Mouse (Mus musculus): ENCODE data around the gene Nol10. TPM values are rescaled to one million over a fixed set of nuclear protein-coding genes. Genes with fewer than 3 reads are reported as not detected.
A peak's percentile ranks its signal among the peaks of the same experiment; 100 is the strongest.

Nol10 gene
- polyA plus RNA-seq, 1 experiment from 2014 or later: 19.3 TPM

DNA sequence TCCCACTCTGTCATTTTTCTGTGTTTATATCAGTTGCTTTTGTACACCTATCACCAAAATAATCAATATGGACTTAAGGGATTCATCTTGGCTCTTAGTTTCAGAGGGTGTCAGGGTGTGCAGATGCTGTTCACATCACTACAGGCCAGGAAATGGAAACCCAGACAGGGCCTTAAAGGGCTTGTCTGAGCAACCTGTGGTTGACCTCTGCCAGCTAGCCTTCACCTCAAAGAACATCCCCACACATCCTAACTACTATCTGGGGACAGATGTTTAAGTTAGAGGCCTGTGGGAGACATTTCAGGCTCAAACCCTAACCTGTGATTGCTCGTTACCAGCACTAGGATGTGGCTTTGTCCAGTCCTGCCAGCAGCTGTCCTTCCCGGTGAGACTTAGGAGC is 82.3 kb downstream of the Nol10 start:
- Histone ChIP-seq H3K27me3 (replicated peaks; ENCODE audit: control insufficient read depth, insufficient read depth, low read length) (no peaks in the 10 kb centered on the region), H3K4me3 (ENCODE audit: low read depth, low read length) (no peak overlapping the region), H3K9me3 (ENCODE audit: control insufficient read depth, low read length) (no peaks in the 10 kb centered on the region), H3K4me1 (ENCODE audit: control insufficient read depth, insufficient read depth, low read length) (no peaks in the 10 kb centered on the region), H3K36me3 (ENCODE audit: control insufficient read depth, insufficient read depth, low read length) (peaks cover 31% of the 10 kb centered on the region), H3K4me2 (ENCODE audit: low read depth, low read length) (no peak overlapping the region), H3K27ac (replicated peaks; ENCODE audit: low read depth, low read length) (no peak overlapping the region), H3K9ac (ENCODE audit: low read depth, low read length) (no peak overlapping the region)
- ATAC-seq (ENCODE audit: low read depth) (no peak), DNase-seq (ENCODE audit: low spot score) (no peak)
- 98% methylated on average over 2 of the region's 2 CpGs for WGBS

DNA sequence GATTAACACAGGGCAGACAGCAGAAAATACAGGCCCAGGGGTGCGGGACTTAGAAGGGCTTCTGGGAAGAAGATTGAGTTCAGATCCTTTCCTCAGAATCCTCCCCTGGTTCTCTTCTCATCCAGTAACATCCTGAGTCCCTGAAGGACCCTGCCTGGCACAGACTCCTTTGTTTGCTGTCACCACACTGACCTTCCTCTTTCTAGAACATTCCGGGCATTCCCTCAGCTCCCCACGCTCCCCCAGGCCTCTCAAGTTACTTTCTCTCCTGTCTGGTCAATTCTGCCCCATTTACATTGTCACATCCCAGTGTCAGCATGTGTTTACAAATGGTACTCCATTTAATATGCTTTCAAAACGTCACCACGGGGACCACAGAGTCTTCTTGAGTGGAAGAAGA is 82.9 kb downstream of the Nol10 start:
- ATAC-seq (ENCODE audit: low read depth): no peak
- Histone ChIP-seq H3K4me2 (ENCODE audit: low read depth, low read length) (no peak overlapping the region), H3K9ac (ENCODE audit: low read depth, low read length) (no peak overlapping the region), H3K27me3 (replicated peaks; ENCODE audit: control insufficient read depth, insufficient read depth, low read length) (no peaks in the 10 kb centered on the region), H3K36me3 (ENCODE audit: control insufficient read depth, insufficient read depth, low read length) (peaks cover 25% of the 10 kb centered on the region), H3K4me1 (ENCODE audit: control insufficient read depth, insufficient read depth, low read length) (no peaks in the 10 kb centered on the region), H3K27ac (replicated peaks; ENCODE audit: low read depth, low read length) (no peak overlapping the region), H3K9me3 (ENCODE audit: control insufficient read depth, low read length) (no peaks in the 10 kb centered on the region), H3K4me3 (ENCODE audit: low read depth, low read length) (no peak overlapping the region)
- 82% methylated on average over 5 of the region's 5 CpGs for WGBS
- DNase-seq (ENCODE audit: low spot score): no peak

- H3K4me2 ChIP-seq (ENCODE audit: low read depth, low read length): no peak overlapping the region
- DNase-seq (ENCODE audit: low spot score) (no peak), ATAC-seq (ENCODE audit: low read depth) (no peak)
- H3K9ac ChIP-seq (ENCODE audit: low read depth, low read length): no peak overlapping the region
- peaks cover 20% of the 10 kb centered on the region for H3K36me3 ChIP-seq (ENCODE audit: control insufficient read depth, insufficient read depth, low read length)
- H3K27me3 ChIP-seq (replicated peaks; ENCODE audit: control insufficient read depth, insufficient read depth, low read length): no peaks in the 10 kb centered on the region
- 76% methylated on average over 4 of the region's 4 CpGs for WGBS
- no peaks in the 10 kb centered on the region for H3K9me3 ChIP-seq (ENCODE audit: control insufficient read depth, low read length)
- H3K27ac ChIP-seq (replicated peaks; ENCODE audit: low read depth, low read length): no peak overlapping the region
- no peak overlapping the region for H3K4me3 ChIP-seq (ENCODE audit: low read depth, low read length)
- H3K4me1 ChIP-seq (ENCODE audit: control insufficient read depth, insufficient read depth, low read length): no peaks in the 10 kb centered on the region
These were observed 83.6 kb downstream of the Nol10 start for GRCm38 (mm10) chr12:17431812-17432332.

GRCm38 (mm10) chr12:17433712-17434111 is 85.5 kb downstream of the Nol10 start:
- Histone ChIP-seq H3K4me1 (ENCODE audit: control insufficient read depth, insufficient read depth, low read length) (no peaks in the 10 kb centered on the region), H3K4me3 (ENCODE audit: low read depth, low read length) (no peak overlapping the region), H3K4me2 (ENCODE audit: low read depth, low read length) (no peak overlapping the region), H3K27ac (replicated peaks; ENCODE audit: low read depth, low read length) (no peak overlapping the region), H3K36me3 (ENCODE audit: control insufficient read depth, insufficient read depth, low read length) (peaks cover 9% of the 10 kb centered on the region), H3K9me3 (ENCODE audit: control insufficient read depth, low read length) (no peaks in the 10 kb centered on the region), H3K9ac (ENCODE audit: low read depth, low read length) (no peak overlapping the region), H3K27me3 (replicated peaks; ENCODE audit: control insufficient read depth, insufficient read depth, low read length) (no peaks in the 10 kb centered on the region)
- DNase-seq (ENCODE audit: low spot score): no peak
- WGBS: 93% methylated on average over 4 of the region's 4 CpGs
- no peak for ATAC-seq (ENCODE audit: low read depth)

DNA sequence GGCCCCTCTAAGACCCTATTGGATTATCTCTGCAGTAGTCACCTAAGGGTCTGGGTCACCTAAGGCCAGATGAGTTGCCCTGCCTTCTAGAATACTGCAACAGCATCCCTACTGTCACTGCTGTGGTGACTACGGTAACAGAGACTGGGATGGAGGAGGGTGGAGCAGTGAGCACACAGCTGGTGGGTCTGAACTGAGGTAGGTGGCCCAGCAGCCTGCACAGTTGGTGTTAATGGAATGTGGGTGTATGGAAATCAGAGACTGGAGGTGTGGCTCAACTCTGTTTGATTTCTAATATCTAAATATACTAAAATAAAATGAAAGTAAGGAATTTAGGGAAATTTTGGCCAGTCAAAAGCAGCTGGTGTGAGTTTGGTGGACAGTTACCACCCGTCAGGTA is 88.2 kb downstream of the Nol10 start:
- no peak overlapping the region for H3K9ac ChIP-seq (ENCODE audit: low read depth, low read length)
- H3K36me3 ChIP-seq (ENCODE audit: control insufficient read depth, insufficient read depth, low read length): peaks cover 3% of the 10 kb centered on the region; the same call in 1 of the 2 replicates
- no peak overlapping the region for H3K27ac ChIP-seq (replicated peaks; ENCODE audit: low read depth, low read length)
- H3K4me3 ChIP-seq (ENCODE audit: low read depth, low read length): no peak overlapping the region
- WGBS: 82% methylated on average over 2 of the region's 2 CpGs
- ATAC-seq (ENCODE audit: low read depth) (no peak), DNase-seq (ENCODE audit: low spot score) (no peak)
- H3K4me1 ChIP-seq (ENCODE audit: control insufficient read depth, insufficient read depth, low read length): no peaks in the 10 kb centered on the region
- H3K4me2 ChIP-seq (ENCODE audit: low read depth, low read length): no peak overlapping the region
- no peaks in the 10 kb centered on the region for H3K9me3 ChIP-seq (ENCODE audit: control insufficient read depth, low read length)
- no peaks in the 10 kb centered on the region for H3K27me3 ChIP-seq (replicated peaks; ENCODE audit: control insufficient read depth, insufficient read depth, low read length)

DNA sequence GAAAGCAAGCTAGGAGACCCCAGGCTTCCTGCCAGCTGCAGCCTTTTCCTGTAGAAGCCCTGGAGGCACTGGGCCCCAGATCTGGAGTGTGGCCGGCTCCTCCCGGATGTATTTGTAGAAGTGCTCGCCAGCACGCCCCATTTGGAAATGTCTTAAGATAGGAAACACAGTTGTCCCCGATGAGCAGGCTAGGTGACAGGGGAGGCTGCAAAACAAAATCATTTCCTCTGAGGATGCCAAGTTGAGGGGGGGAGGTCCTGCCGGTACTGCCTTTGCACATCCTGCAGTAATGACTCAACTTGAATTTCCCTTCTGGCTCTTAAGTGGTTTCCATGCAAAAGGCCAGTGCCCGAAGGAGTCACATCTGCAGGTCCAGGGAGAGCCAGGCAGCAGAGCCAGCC is 92.0 kb downstream of the Nol10 start:
- peak; percentile 56 for DNase-seq (ENCODE audit: low spot score)
- no peaks in the 10 kb centered on the region for H3K4me1 ChIP-seq (ENCODE audit: control insufficient read depth, insufficient read depth, low read length)
- H3K4me2 ChIP-seq (ENCODE audit: low read depth, low read length): no peak overlapping the region
- H3K9me3 ChIP-seq (ENCODE audit: control insufficient read depth, low read length): no peaks in the 10 kb centered on the region
- no peaks in the 10 kb centered on the region for H3K27me3 ChIP-seq (replicated peaks; ENCODE audit: control insufficient read depth, insufficient read depth, low read length)
- H3K36me3 ChIP-seq (ENCODE audit: control insufficient read depth, insufficient read depth, low read length): no peaks in the 10 kb centered on the region
- no peak for ATAC-seq (ENCODE audit: low read depth)
- H3K27ac ChIP-seq (replicated peaks; ENCODE audit: low read depth, low read length): no peak overlapping the region
- 48% methylated on average over 7 of the region's 7 CpGs for WGBS
- no peak overlapping the region for H3K4me3 ChIP-seq (ENCODE audit: low read depth, low read length)
- no peak overlapping the region for H3K9ac ChIP-seq (ENCODE audit: low read depth, low read length)

GRCm38 (mm10) chr12:17441495-17441894 is 93.2 kb downstream of the Nol10 start:
- Histone ChIP-seq H3K36me3 (ENCODE audit: control insufficient read depth, insufficient read depth, low read length) (no peaks in the 10 kb centered on the region), H3K27ac (replicated peaks; ENCODE audit: low read depth, low read length) (no peak overlapping the region), H3K27me3 (replicated peaks; ENCODE audit: control insufficient read depth, insufficient read depth, low read length) (no peaks in the 10 kb centered on the region), H3K4me3 (ENCODE audit: low read depth, low read length) (no peak overlapping the region), H3K9ac (ENCODE audit: low read depth, low read length) (no peak overlapping the region), H3K9me3 (ENCODE audit: control insufficient read depth, low read length) (no peaks in the 10 kb centered on the region), H3K4me2 (ENCODE audit: low read depth, low read length) (no peak overlapping the region), H3K4me1 (ENCODE audit: control insufficient read depth, insufficient read depth, low read length) (no peaks in the 10 kb centered on the region)
- WGBS: 72% methylated on average over 9 of the region's 9 CpGs
- ATAC-seq (ENCODE audit: low read depth) (no peak), DNase-seq (ENCODE audit: low spot score) (no peak)

- Histone ChIP-seq H3K36me3 (ENCODE audit: control insufficient read depth, insufficient read depth, low read length) (no peaks in the 10 kb centered on the region), H3K4me2 (ENCODE audit: low read depth, low read length) (no peak overlapping the region), H3K9me3 (ENCODE audit: control insufficient read depth, low read length) (no peaks in the 10 kb centered on the region), H3K4me3 (ENCODE audit: low read depth, low read length) (no peak overlapping the region), H3K27me3 (replicated peaks; ENCODE audit: control insufficient read depth, insufficient read depth, low read length) (no peaks in the 10 kb centered on the region), H3K9ac (ENCODE audit: low read depth, low read length) (no peak overlapping the region), H3K27ac (replicated peaks; ENCODE audit: low read depth, low read length) (no peak overlapping the region), H3K4me1 (ENCODE audit: control insufficient read depth, insufficient read depth, low read length) (no peaks in the 10 kb centered on the region)
- 38% methylated on average over 11 of the region's 11 CpGs for WGBS
- ATAC-seq (ENCODE audit: low read depth) (0 out of 2 replicates have a peak, but pooled peaks have one; percentile 23), DNase-seq (ENCODE audit: low spot score) (peak; percentile 47)
These were observed 96.1 kb downstream of the Nol10 start for GRCm38 (mm10) chr12:17444406-17444805.

DNA sequence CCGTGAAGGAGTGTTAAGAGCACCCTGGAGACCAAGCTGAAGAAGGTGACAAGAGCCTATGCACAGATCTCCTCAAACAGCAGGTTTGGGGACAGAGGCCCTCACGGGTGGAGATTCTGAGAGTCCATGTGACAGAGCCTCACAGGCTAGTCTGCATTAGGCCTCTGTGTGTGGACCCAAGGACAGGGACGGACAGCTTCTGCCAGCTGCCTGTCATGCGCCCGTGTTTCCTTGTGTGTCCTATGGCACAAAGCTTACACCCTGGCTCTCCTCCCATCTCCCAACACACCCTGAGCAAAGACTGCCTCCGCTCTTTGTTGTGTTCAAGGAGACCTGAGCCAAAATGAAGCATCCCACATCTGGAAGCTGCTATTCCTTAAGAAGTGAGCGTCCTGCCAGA is 97.0 kb downstream of the Nol10 start:
- H3K36me3 ChIP-seq (ENCODE audit: control insufficient read depth, insufficient read depth, low read length): no peaks in the 10 kb centered on the region
- 0 out of 2 replicates have a peak overlapping the region, but pooled peaks have one; percentile 6 for H3K27ac ChIP-seq (replicated peaks; ENCODE audit: low read depth, low read length)
- no peaks in the 10 kb centered on the region for H3K9me3 ChIP-seq (ENCODE audit: control insufficient read depth, low read length)
- DNase-seq (ENCODE audit: low spot score): no peak
- ATAC-seq (ENCODE audit: low read depth): no peak
- no peak overlapping the region for H3K4me3 ChIP-seq (ENCODE audit: low read depth, low read length)
- H3K4me2 ChIP-seq (ENCODE audit: low read depth, low read length): no peak overlapping the region
- H3K9ac ChIP-seq (ENCODE audit: low read depth, low read length): no peak overlapping the region
- H3K4me1 ChIP-seq (ENCODE audit: control insufficient read depth, insufficient read depth, low read length): no peaks in the 10 kb centered on the region
- H3K27me3 ChIP-seq (replicated peaks; ENCODE audit: control insufficient read depth, insufficient read depth, low read length): no peaks in the 10 kb centered on the region
- 95% methylated on average over 6 of the region's 7 CpGs for WGBS

All from embryonic facial prominence, embryonic 14.5 days (tissue).